Mouse (Mus musculus) embryonic facial prominence, embryonic 15.5 days (tissue): ENCODE measurements around the gene Mon2. TPM values are rescaled to one million over a fixed set of nuclear protein-coding genes. Genes with fewer than 3 reads are reported as not detected.
"Not testable (repeated sequence)": the region's sequence is repeated elsewhere in the genome, so short reads cannot be mapped to it uniquely, and the experiment has no call there.

Experiments
- ATAC-seq: fragments of 200-750 bp; cut with Nextera tagmentation; 2 replicates; pipeline ENCODE4 v1.8.0; 2017; ENCODE audit warnings: low read depth, moderate TSS enrichment; ENCODE audit not compliant: insufficient number of reproducible peaks, low FRiP score, low TSS enrichment
- H3K27ac ChIP-seq: fragments of 300-500 bp; sonication (generic); replicated peaks from 2 replicates; pipeline ENCODE4 v1.5.1; 2015; ENCODE audit warnings: mild to moderate bottlenecking, inconsistent platforms
- H3K27me3 ChIP-seq: fragments of 300-500 bp; sonication (generic); 2 replicates; pipeline ENCODE4 v1.6.1; 2015; ENCODE audit warnings: inconsistent platforms
- H3K36me3 ChIP-seq: fragments of 300-500 bp; sonication (generic); 2 replicates; pipeline ENCODE4 v1.6.1; 2015; ENCODE audit warnings: mild to moderate bottlenecking, inconsistent platforms
- H3K4me1 ChIP-seq: fragments of 300-500 bp; sonication (generic); 2 replicates; pipeline ENCODE4 v1.6.1; 2015; ENCODE audit warnings: inconsistent platforms
- H3K4me2 ChIP-seq: fragments of 300-500 bp; sonication (generic); replicated peaks from 2 replicates; pipeline ENCODE4 v1.6.1; 2015; ENCODE audit warnings: mild to moderate bottlenecking, inconsistent platforms
- H3K4me3 ChIP-seq: fragments of 300-500 bp; sonication (generic); replicated peaks from 2 replicates; pipeline ENCODE4 v1.5.1; 2015; ENCODE audit warnings: mild to moderate bottlenecking, inconsistent platforms
- H3K9ac ChIP-seq: fragments of 300-500 bp; sonication (generic); 2 replicates; pipeline ENCODE4 v1.6.1; 2015; ENCODE audit warnings: inconsistent platforms
- H3K9me3 ChIP-seq: fragments of 300-500 bp; sonication (generic); replicated peaks from 2 replicates; pipeline ENCODE4 v1.6.1; 2016; ENCODE audit warnings: inconsistent platforms
- WGBS: fragments of 180-500 bp; shearing (Covaris S2); methylation state at CpG from one replicate; pipeline ENCODE4 v1.1.7; 2015; 5-methylcytosine and 5-hydroxymethylcytosine counted together
- polyA plus RNA-seq: library from polyadenylated mRNA; unstranded; fragments of >200 nt; fragmentation: Nextera tagmentation; extraction: Ambion mirVana; gene quantifications from 2 replicates; pipeline ENCODE4 v1.2.1, GENCODE M21; 2015

Mon2 gene
- polyA plus RNA-seq, 1 experiment from 2014 or later, result 32.2 TPM

DNA sequence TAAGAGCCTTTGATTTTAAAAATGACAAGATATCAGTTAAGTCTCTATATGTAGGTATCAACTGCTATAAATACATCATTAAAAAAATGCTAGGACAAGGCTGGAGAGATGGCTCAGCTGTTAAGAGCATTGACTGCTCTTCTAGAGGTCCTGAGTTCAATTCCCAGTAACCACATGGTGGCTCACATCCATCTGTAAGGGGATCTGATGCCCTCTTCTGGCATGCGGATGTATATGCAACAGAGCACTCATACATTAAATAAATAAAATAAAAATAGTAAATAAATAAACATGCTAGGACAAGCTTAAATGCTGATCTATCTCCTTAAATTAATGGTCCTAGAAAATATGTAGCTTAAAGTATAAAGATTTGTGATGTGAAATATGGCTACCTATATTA, 19.2 kb downstream of the Mon2 start:
- Histone ChIP-seq H3K36me3 (peaks cover 6% of the 10 kb centered on the region; the same call in 1 of the 2 replicates), H3K27ac (no peak overlapping the region), H3K4me2 (no peak overlapping the region), H3K9me3 (no peaks in the 10 kb centered on the region), H3K4me1 (no peaks in the 10 kb centered on the region; the same call in 1 of the 2 replicates), H3K27me3 (no peaks in the 10 kb centered on the region), H3K9ac (no peak overlapping the region), H3K4me3 (no peak overlapping the region)
- no peak for ATAC-seq
- 83% methylated on average over 1 of the region's 1 CpGs for WGBS

DNA sequence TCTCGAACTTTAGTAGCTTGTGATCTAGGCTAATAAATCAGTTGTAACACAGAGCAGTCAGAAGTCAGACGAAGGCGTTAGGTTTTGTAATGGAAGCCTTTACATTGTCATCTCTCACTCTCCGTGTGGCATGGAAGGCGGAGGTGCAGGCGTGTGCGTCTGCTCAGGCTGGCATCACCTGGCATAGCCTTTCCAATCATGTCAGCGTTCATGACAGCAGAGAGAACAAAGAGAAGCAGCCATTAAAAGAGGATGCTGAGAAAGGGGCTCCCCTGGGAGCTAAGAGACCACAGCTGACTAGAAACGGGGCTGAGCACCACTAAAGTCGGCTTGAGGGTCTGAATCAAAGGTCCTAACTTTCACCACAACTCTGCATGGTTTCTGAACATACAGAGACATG, 19.8 kb downstream of the Mon2 start:
- Histone ChIP-seq H3K4me3 (no peak overlapping the region), H3K4me2 (no peak overlapping the region), H3K36me3 (peaks cover 7% of the 10 kb centered on the region; the same call in 1 of the 2 replicates), H3K27me3 (no peaks in the 10 kb centered on the region), H3K9me3 (no peaks in the 10 kb centered on the region), H3K9ac (no peak overlapping the region), H3K4me1 (no peaks in the 10 kb centered on the region; the same call in 1 of the 2 replicates), H3K27ac (no peak overlapping the region)
- 85% methylated on average over 10 of the region's 10 CpGs for WGBS
- no peak for ATAC-seq

DNA sequence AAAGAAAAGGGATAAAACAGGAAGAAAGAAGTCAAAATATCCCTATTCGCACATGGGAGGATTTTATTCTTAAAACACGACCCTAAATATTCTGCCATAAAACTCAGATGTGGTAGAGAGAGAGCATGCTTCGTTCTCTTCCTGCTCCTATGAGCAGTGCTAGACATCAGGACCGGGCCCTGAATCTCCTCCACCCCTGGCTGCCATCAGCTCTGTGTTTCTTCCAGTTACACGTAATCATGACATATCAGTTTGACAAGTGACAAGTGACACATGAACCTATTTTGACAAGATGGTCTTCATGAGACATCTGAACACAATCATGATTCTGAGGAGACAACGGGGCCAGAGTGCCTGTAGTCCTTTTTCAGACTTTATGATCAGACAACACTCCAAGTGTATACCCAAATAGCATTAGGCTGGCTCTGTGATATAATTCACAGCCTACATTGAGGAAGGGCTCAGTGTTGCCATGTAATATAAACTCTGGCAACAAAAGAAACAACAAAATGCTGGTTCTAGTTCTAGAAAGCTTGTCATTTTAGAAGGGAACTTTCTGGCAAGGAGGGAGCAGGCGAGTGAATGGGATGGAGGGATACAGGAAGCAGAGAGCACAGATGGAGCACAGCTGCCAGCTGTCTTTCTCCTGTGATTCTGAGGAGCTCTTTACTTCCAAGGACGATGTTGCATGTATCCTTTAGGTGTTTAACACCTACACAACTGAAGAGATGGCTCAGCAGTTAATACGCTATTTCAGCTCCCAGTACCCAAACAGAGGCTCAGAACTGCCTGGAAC, 20.9 kb downstream of the Mon2 start:
- Histone ChIP-seq H3K27ac (no peak overlapping the region), H3K36me3 (peaks cover 16% of the 10 kb centered on the region; the same call in 1 of the 2 replicates), H3K27me3 (no peaks in the 10 kb centered on the region), H3K4me2 (no peak overlapping the region), H3K4me3 (no peak overlapping the region), H3K9ac (no peak overlapping the region), H3K9me3 (no peaks in the 10 kb centered on the region), H3K4me1 (no peaks in the 10 kb centered on the region)
- no peak for ATAC-seq
- 79% methylated on average over 9 of the region's 9 CpGs for WGBS

GRCm38 (mm10) chr10:123053557-123053956, 22.7 kb downstream of the Mon2 start:
- WGBS, result 65% methylated on average over 4 of the region's 4 CpGs
- Histone ChIP-seq H3K27me3 (no peaks in the 10 kb centered on the region), H3K4me1 (no peaks in the 10 kb centered on the region), H3K27ac (no peak overlapping the region), H3K4me3 (no peak overlapping the region), H3K9me3 (no peaks in the 10 kb centered on the region), H3K9ac (no peak overlapping the region), H3K36me3 (peaks cover 24% of the 10 kb centered on the region), H3K4me2 (no peak overlapping the region)
- ATAC-seq, result no peak

DNA sequence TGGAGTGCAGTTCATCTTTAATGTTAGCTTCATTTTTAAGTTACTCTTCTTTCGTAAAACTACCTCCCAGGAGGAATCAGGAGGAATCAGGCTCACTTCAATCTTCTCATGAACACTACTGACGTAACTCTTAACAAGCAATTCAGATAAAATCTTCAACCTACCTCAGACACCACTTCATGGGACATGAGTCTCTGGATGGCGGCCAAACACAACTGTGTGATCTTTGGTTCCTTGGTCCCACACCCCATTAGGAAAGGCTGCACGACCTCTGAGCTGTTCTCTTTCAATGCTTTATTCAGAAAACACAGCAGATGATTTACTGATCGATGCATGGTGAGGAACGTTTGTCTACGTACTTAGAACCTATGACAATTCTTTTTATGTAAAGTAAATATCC, 24.3 kb downstream of the Mon2 start:
- Histone ChIP-seq H3K9ac (no peak overlapping the region), H3K27ac (no peak overlapping the region), H3K27me3 (no peaks in the 10 kb centered on the region), H3K4me1 (no peaks in the 10 kb centered on the region), H3K4me2 (no peak overlapping the region), H3K4me3 (no peak overlapping the region), H3K36me3 (peaks cover 24% of the 10 kb centered on the region), H3K9me3 (no peaks in the 10 kb centered on the region)
- WGBS, result 75% methylated on average over 7 of the region's 7 CpGs
- ATAC-seq, result no peak

DNA sequence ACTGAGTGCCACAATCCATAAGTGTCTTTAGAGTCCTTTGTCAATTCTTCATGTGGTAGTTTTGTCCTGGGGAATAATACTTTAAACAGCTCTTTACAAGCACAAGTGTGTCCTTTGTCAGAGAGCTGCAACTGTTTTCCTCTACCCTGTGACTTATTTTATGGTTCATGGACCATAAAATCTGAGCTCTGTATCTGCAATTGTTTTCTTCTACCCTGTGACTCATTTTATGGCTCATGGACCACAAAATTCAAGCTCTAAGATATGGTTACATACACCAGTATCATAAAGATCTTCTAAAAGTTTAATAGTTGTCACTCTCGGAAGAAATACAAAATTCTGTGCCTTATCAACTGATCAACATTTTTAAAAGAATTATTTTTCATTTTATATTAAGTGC, 27.6 kb downstream of the Mon2 start:
- 91% methylated on average over 1 of the region's 1 CpGs for WGBS

GRCm38 (mm10) chr10:123039936-123040335, 36.4 kb downstream of the Mon2 start:
- Histone ChIP-seq H3K9me3 (no peaks in the 10 kb centered on the region), H3K4me2 (no peak overlapping the region), H3K27ac (no peak overlapping the region), H3K9ac (no peak overlapping the region), H3K4me3 (no peak overlapping the region), H3K36me3 (peaks cover 60% of the 10 kb centered on the region), H3K27me3 (no peaks in the 10 kb centered on the region), H3K4me1 (no peaks in the 10 kb centered on the region)
- WGBS, result 57% methylated on average over 2 of the region's 2 CpGs
- ATAC-seq, result no peak

More for the DNA sequence above, 27.6 kb downstream of the Mon2 start:
- Histone ChIP-seq H3K27me3 (no peaks in the 10 kb centered on the region), H3K27ac (no peak overlapping the region), H3K4me1 (no peaks in the 10 kb centered on the region), H3K9ac (no peak overlapping the region), H3K4me3 (no peak overlapping the region), H3K4me2 (no peak overlapping the region), H3K9me3 (no peaks in the 10 kb centered on the region), H3K36me3 (peaks cover 43% of the 10 kb centered on the region)
- no peak for ATAC-seq

- 75% methylated on average over 14 of the region's 14 CpGs for WGBS
- Histone ChIP-seq H3K4me3 (no peak overlapping the region), H3K27me3 (no peaks in the 10 kb centered on the region), H3K36me3 (peaks cover 76% of the 10 kb centered on the region), H3K4me2 (no peak overlapping the region), H3K27ac (no peak overlapping the region), H3K9ac (no peak overlapping the region), H3K9me3 (no peaks in the 10 kb centered on the region), H3K4me1 (no peaks in the 10 kb centered on the region)
- no peak for ATAC-seq
Observed at GRCm38 (mm10) chr10:123032078-123032646, 44.1 kb downstream of the Mon2 start.

DNA sequence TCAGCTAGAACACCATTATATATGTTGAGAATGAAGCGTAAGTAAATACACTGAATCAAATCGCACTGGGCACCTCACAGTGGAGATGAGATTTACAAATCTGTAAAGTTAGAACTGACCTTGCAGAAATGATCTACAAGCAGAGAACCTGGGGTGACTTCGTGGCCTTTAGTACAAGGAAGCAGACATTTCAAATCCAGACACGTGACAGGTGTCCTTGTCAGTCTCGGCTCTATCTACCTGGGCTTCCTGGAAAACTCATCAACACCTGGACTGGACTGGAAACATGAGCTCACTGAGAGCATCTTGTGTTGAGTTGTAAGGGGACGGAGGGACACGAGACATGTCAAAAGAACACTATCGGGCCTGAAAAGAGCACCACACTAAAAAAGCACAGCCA, 44.9 kb downstream of the Mon2 start:
- peaks cover 76% of the 10 kb centered on the region for H3K36me3 ChIP-seq
- no peak for ATAC-seq
- no peak overlapping the region for H3K4me2 ChIP-seq
- no peak overlapping the region for H3K27ac ChIP-seq
- H3K9ac ChIP-seq, result no peak overlapping the region
- WGBS, result 90% methylated on average over 8 of the region's 8 CpGs
- no peaks in the 10 kb centered on the region for H3K4me1 ChIP-seq
- H3K9me3 ChIP-seq, result no peaks in the 10 kb centered on the region
- H3K4me3 ChIP-seq, result no peak overlapping the region
- no peaks in the 10 kb centered on the region for H3K27me3 ChIP-seq

GRCm38 (mm10) chr10:123030589-123030988, 45.7 kb downstream of the Mon2 start:
- Histone ChIP-seq H3K4me1 (no peaks in the 10 kb centered on the region), H3K9me3 (no peaks in the 10 kb centered on the region), H3K36me3 (peaks cover 77% of the 10 kb centered on the region), H3K9ac (no peak overlapping the region), H3K4me3 (no peak overlapping the region), H3K27me3 (no peaks in the 10 kb centered on the region), H3K27ac (no peak overlapping the region), H3K4me2 (no peak overlapping the region)
- no peak for ATAC-seq
- WGBS, result 70% methylated on average over 9 of the region's 9 CpGs

DNA sequence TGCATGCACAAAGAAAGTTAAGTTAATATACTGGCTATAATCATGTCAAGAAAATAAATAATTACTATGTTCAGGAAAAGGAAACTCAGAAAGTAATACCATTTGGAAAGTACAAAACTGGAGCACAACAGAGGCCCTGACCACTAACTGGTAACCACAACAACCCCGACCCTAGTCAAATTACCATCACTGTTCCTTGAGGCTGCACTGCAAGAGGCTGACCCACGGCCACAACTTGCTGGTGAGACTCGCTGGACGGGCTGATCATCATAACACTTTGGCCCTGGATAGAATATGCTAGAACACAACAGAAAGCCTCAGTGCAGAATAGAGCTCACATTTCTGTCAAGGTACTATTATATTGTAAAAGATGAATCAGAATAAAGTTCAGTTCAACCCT, 47.4 kb downstream of the Mon2 start:
- H3K27ac ChIP-seq, result no peak overlapping the region
- H3K9ac ChIP-seq, result no peak overlapping the region
- peaks cover 74% of the 10 kb centered on the region for H3K36me3 ChIP-seq
- WGBS, result 84% methylated on average over 4 of the region's 4 CpGs
- H3K4me1 ChIP-seq, result no peaks in the 10 kb centered on the region
- no peak overlapping the region for H3K4me2 ChIP-seq
- no peak overlapping the region for H3K4me3 ChIP-seq
- no peaks in the 10 kb centered on the region for H3K9me3 ChIP-seq
- ATAC-seq, result no peak
- H3K27me3 ChIP-seq, result no peaks in the 10 kb centered on the region

DNA sequence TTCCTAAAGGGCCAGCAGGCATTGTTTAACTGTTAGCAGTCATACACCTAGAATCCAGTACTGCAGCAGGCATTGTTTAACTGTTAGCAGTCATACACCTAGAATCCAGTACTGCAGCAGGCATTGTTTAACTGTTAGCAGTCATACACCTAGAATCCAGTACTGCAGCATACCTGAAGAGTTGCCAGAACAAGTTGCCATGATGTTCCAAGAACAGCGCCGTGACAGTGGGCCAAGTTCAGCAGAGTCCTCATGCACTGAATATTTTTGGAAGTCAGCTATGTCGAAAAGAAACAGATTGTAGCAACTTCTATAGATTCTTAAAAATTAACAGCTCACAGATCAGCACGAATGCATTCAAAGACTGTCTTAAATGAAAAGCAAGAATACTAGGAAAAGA, 49.6 kb downstream of the Mon2 start:
- not testable (repeated sequence) for H3K9me3 ChIP-seq, H3K27me3 ChIP-seq, H3K27ac ChIP-seq, H3K4me2 ChIP-seq, H3K4me1 ChIP-seq, H3K9ac ChIP-seq, ATAC-seq, H3K4me3 ChIP-seq
- H3K36me3 ChIP-seq, result peaks cover 74% of the 10 kb centered on the region
- 89% methylated on average over 4 of the region's 4 CpGs for WGBS
